Mouse (Mus musculus) forebrain, embryonic 14.5 days (tissue): Measurements from ENCODE around the gene Dbp. TPM values are rescaled to one million over a fixed set of nuclear protein-coding genes. Genes with fewer than 3 reads are reported as not detected.

Experiments
- ATAC-seq: fragments of 200-750 bp; cut with Nextera tagmentation; 2 replicates; pipeline ENCODE4 v1.8.0; 2017; ENCODE audit warnings: mild to moderate bottlenecking, moderate library complexity
- DNase-seq: peaks from one replicate; pipeline ENCODE4 v3.0.0-alpha.2; 2015; ENCODE audit warnings: low spot score
- H3K27ac ChIP-seq: fragments of 300-500 bp; sonication (generic); 2 replicates; pipeline ENCODE4 v1.5.1; 2014; ENCODE audit warnings: low read depth, mild to moderate bottlenecking, control low read depth, low read length, moderate library complexity
- H3K27me3 ChIP-seq: fragments of 300-500 bp; sonication (generic); replicated peaks from 2 replicates; pipeline ENCODE4 v1.6.1; 2014; ENCODE audit warnings: low read length, control low read depth, mixed read lengths; ENCODE audit not compliant: control insufficient read depth, insufficient read depth
- H3K36me3 ChIP-seq: fragments of 300-500 bp; sonication (generic); 2 replicates; pipeline ENCODE4 v1.6.1; 2014; ENCODE audit warnings: low read length, control low read depth; ENCODE audit not compliant: control insufficient read depth, insufficient read depth
- H3K4me1 ChIP-seq: fragments of 300-500 bp; sonication (generic); 2 replicates; pipeline ENCODE4 v1.6.1; 2014; ENCODE audit warnings: antibody characterized with exemption, low read length, control low read depth; ENCODE audit not compliant: control insufficient read depth, insufficient read depth
- H3K4me2 ChIP-seq: fragments of 300-500 bp; sonication (generic); 2 replicates; pipeline ENCODE4 v1.6.1; 2014; ENCODE audit warnings: mild to moderate bottlenecking, control low read depth, low read length
- H3K4me3 ChIP-seq: fragments of 300-500 bp; sonication (generic); 2 replicates; pipeline ENCODE4 v1.5.1; 2014; ENCODE audit warnings: low read depth, low read length, control low read depth
- H3K9ac ChIP-seq: fragments of 300-500 bp; sonication (generic); 2 replicates; pipeline ENCODE4 v1.6.1; 2014; ENCODE audit warnings: mild to moderate bottlenecking, low read length, control low read depth, moderate library complexity
- H3K9me3 ChIP-seq: fragments of 300-500 bp; sonication (generic); replicated peaks from 2 replicates; pipeline ENCODE4 v1.6.1; 2016; ENCODE audit warnings: low read length, control low read depth, mixed read lengths; ENCODE audit not compliant: control insufficient read depth
- WGBS: fragments of 180-500 bp; shearing (Covaris S2); extraction: QIAGEN DNeasy Blood & Tissue Kit; methylation state at CpG from one replicate; pipeline ENCODE4 v1.1.7; 2014; 5-methylcytosine and 5-hydroxymethylcytosine counted together
- polyA plus RNA-seq: library from polyadenylated mRNA; unstranded; fragments of >200 nt; fragmentation: Nextera tagmentation; extraction: Ambion mirVana; gene quantifications from 2 replicates; pipeline ENCODE4 v1.2.1, GENCODE M21; 2014

Dbp gene
- polyA plus RNA-seq, 1 experiment from 2014 or later, result 3.6 TPM

DNA sequence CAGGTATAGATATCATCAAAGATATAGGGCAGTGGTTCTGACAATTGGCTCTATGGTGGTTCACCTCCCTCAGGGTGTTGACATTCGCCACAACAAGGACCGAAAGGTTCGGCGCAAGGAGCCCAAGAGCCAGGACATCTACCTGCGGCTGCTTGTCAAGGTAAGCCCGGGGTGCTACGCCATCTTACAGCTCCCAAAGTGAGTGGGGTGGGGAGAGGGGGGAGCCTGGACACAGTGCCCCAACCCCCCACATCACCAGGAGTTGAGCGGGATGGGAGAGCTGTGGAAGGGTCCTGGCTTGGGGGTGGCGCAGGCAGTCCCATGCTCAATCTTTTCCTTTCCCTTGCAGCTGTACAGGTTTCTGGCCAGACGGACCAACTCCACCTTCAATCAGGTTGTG lies 14.3 kb downstream of the Dbp start:
- peaks cover 30% of the 10 kb centered on the region for H3K4me1 ChIP-seq
- peak overlapping the region; percentile 93 for H3K4me2 ChIP-seq
- ATAC-seq (no peak), DNase-seq (no peak)
- H3K36me3 ChIP-seq, result peaks cover 52% of the 10 kb centered on the region
- WGBS, result 83% methylated on average over 10 of the region's 10 CpGs
- peak overlapping the region; percentile 98 for H3K9ac ChIP-seq
- no peaks in the 10 kb centered on the region for H3K9me3 ChIP-seq
- H3K27me3 ChIP-seq, result no peaks in the 10 kb centered on the region
- no peak overlapping the region for H3K27ac ChIP-seq
- peak overlapping the region; percentile 96 for H3K4me3 ChIP-seq

DNA sequence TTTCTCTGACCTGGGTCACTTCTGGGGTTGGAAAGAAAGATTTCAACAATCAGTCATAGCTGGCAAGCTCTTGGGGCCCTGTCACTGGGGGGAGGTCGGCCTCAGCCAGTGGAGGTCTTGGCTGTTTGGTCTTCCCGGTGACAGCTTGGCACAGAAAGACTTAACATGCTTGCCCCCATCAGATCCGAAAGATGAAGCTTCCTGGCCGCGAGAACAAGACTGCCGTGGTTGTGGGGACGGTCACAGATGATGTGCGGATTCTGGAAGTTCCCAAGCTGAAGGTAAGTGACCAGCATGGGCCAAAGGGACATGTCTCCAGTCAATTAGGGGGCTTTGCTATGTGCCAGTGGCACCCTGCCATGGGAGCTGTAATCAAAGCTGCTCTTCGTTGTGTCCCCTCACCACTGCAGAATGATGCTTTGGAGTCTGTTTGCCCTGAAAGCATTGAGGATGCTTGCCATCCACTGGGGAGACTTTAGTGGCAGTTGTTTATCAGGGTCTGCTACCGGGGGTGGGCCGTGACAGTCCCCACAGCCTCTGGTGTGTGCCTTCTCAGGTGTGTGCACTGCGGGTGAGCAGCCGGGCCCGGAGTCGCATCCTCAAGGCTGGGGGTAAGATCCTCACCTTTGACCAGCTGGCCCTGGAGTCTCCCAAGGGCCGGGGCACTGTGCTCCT lies 15.0 kb downstream of the Dbp start:
- H3K27me3 ChIP-seq, result no peaks in the 10 kb centered on the region
- no peak overlapping the region for H3K27ac ChIP-seq
- no peak for DNase-seq
- no peak overlapping the region for H3K9ac ChIP-seq
- H3K4me2 ChIP-seq, result no peak overlapping the region
- peaks cover 25% of the 10 kb centered on the region; the same call in 1 of the 2 replicates for H3K4me1 ChIP-seq
- 92% methylated on average over 15 of the region's 16 CpGs for WGBS
- no peak overlapping the region for H3K4me3 ChIP-seq
- no peak for ATAC-seq
- H3K9me3 ChIP-seq, result no peaks in the 10 kb centered on the region
- H3K36me3 ChIP-seq, result peaks cover 59% of the 10 kb centered on the region

GRCm38 (mm10) chr7:45720413-45721233 lies 15.7 kb downstream of the Dbp start, which contains the start of gene Fam83e:
Gene Fam83e (plus strand): TSS chr7:45721212.
- no peak within 1 kb of the TSS for H3K4me3 ChIP-seq
- no peak for ATAC-seq
- peaks cover 67% of the 10 kb centered on the region for H3K36me3 ChIP-seq
- DNase-seq, result no peak
- no peak within 1 kb of the TSS for H3K4me2 ChIP-seq
- H3K9ac ChIP-seq, result no peak within 1 kb of the TSS
- WGBS, result 82% methylated on average over 14 of the region's 14 CpGs
- H3K27me3 ChIP-seq, result no peaks in the 10 kb centered on the region
- no peaks in the 10 kb centered on the region for H3K9me3 ChIP-seq
- H3K27ac ChIP-seq, result no peak within 1 kb of the TSS
- peaks cover 23% of the 10 kb centered on the region; the same call in 1 of the 2 replicates for H3K4me1 ChIP-seq

GRCm38 (mm10) chr7:45721234-45721571 lies 16.3 kb downstream of the Dbp start:
- 81% methylated on average over 7 of the region's 7 CpGs for WGBS

DNA sequence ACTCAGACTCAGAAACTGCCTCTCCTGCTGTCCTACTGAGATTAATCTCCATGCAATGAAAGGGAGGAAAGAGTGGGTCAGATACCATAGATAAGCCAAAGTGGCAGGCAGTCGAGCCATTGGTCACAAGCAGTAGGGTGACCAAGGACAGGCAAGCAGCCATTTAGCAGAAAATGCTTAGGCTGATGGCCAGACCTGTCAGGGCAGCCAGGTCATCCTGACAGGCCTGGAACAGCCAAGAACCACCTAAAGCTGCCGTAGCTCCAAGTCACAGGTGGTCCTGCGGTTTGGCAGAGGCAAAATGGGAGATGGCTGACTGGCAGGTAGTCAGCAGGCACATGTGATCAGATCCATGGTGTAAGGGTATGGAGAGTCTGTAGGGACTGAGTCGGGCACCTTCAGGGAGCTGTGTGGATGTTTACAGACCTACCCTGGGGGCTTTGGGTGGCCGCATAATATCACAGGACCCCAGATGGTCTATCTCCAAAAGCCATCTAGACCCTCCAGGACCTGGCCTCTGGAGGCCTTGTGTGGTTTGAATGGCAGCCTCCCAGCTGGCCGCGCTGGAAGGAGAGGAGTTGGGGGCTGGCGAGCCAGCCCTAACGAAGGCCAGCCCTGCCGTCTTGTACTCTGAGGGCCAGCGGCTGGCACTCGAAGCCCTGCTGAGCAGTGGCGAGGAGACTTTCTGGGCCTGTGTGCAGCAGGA lies 16.9 kb downstream of the Dbp start:
- no peak overlapping the region for H3K9ac ChIP-seq
- H3K27ac ChIP-seq, result no peak overlapping the region
- H3K4me3 ChIP-seq, result no peak overlapping the region
- ATAC-seq, result no peak
- H3K9me3 ChIP-seq, result no peaks in the 10 kb centered on the region
- no peak overlapping the region for H3K4me2 ChIP-seq
- no peak for DNase-seq
- H3K36me3 ChIP-seq, result peaks cover 78% of the 10 kb centered on the region
- WGBS, result 69% methylated on average over 13 of the region's 13 CpGs
- no peaks in the 10 kb centered on the region for H3K27me3 ChIP-seq
- peaks cover 12% of the 10 kb centered on the region; the same call in 1 of the 2 replicates for H3K4me1 ChIP-seq

More at GRCm38 (mm10) chr7:45721234-45721571, 16.3 kb downstream of the Dbp start:
- no peak for ATAC-seq
- Histone ChIP-seq H3K4me2 (no peak overlapping the region), H3K9me3 (no peaks in the 10 kb centered on the region), H3K4me1 (peaks cover 18% of the 10 kb centered on the region; the same call in 1 of the 2 replicates), H3K36me3 (peaks cover 73% of the 10 kb centered on the region), H3K27me3 (no peaks in the 10 kb centered on the region), H3K9ac (no peak overlapping the region), H3K4me3 (no peak overlapping the region), H3K27ac (no peak overlapping the region)
- DNase-seq, result no peak

- Histone ChIP-seq H3K9ac (no peak overlapping the region), H3K9me3 (no peaks in the 10 kb centered on the region), H3K27me3 (no peaks in the 10 kb centered on the region), H3K4me1 (peaks cover 6% of the 10 kb centered on the region; the same call in 1 of the 2 replicates), H3K4me3 (no peak overlapping the region), H3K36me3 (peaks cover 84% of the 10 kb centered on the region), H3K27ac (no peak overlapping the region), H3K4me2 (no peak overlapping the region)
- DNase-seq (no peak), ATAC-seq (no peak)
- 86% methylated on average over 13 of the region's 13 CpGs for WGBS
Observed at GRCm38 (mm10) chr7:45722348-45722713, 17.4 kb downstream of the Dbp start.

- Histone ChIP-seq H3K27ac (no peak overlapping the region), H3K27me3 (no peaks in the 10 kb centered on the region), H3K4me3 (no peak overlapping the region), H3K4me2 (no peak overlapping the region), H3K36me3 (peaks cover 87% of the 10 kb centered on the region), H3K9ac (no peak overlapping the region), H3K9me3 (no peaks in the 10 kb centered on the region), H3K4me1 (peaks cover 6% of the 10 kb centered on the region; the same call in 1 of the 2 replicates)
- no peak for ATAC-seq
- DNase-seq, result no peak
- 93% methylated on average over 4 of the region's 4 CpGs for WGBS
Observed at GRCm38 (mm10) chr7:45723301-45723700, 18.4 kb downstream of the Dbp start.

DNA sequence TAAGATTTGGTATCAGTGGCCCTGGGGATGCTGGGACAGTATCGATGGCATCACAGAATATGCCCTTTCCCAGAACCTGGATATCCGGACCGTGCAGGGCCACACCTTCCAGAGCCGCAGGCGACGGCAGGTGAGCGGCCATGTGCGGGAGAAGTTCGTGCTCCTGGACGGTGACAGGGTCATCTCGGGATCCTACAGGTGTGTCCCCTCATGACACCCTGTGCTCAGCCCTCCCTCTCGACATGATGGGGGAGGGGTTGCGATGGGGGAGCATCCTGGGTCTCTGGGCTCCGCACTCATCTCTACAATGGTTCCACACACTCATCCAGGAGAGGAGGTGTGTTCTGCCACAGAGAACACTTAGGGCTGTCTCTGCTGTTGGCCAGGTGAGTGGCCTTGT lies 18.9 kb downstream of the Dbp start:
- WGBS, result 96% methylated on average over 14 of the region's 14 CpGs
- H3K27me3 ChIP-seq, result no peaks in the 10 kb centered on the region
- no peak for DNase-seq

More for the DNA sequence above, 18.9 kb downstream of the Dbp start:
- Histone ChIP-seq H3K4me1 (peaks cover 4% of the 10 kb centered on the region; the same call in 1 of the 2 replicates), H3K4me3 (no peak overlapping the region), H3K27ac (no peak overlapping the region), H3K9me3 (no peaks in the 10 kb centered on the region), H3K9ac (no peak overlapping the region), H3K36me3 (peaks cover 88% of the 10 kb centered on the region), H3K4me2 (no peak overlapping the region)
- no peak for ATAC-seq
